Mouse (Mus musculus) midbrain, embryonic 15.5 days (tissue): ENCODE results near the gene Lrrk1. TPM values are rescaled to one million over a fixed set of nuclear protein-coding genes. Genes with fewer than 3 reads are reported as not detected.
A peak's percentile ranks its signal among the peaks of the same experiment; 100 is the strongest.

Experiments
- ATAC-seq: fragments of 200-750 bp; cut with Nextera tagmentation; replicated peaks from 2 replicates; pipeline ENCODE4 v1.8.0; 2017; ENCODE audit warnings: moderate TSS enrichment
- H3K27ac ChIP-seq: fragments of 300-500 bp; sonication (generic); 2 replicates; pipeline ENCODE4 v1.5.1; 2015; ENCODE audit warnings: mild to moderate bottlenecking, inconsistent platforms
- H3K27me3 ChIP-seq: fragments of 300-500 bp; sonication (generic); replicated peaks from 2 replicates; pipeline ENCODE4 v1.6.1; 2015; ENCODE audit warnings: inconsistent platforms
- H3K36me3 ChIP-seq: fragments of 300-500 bp; sonication (generic); replicated peaks from 2 replicates; pipeline ENCODE4 v1.6.1; 2015; ENCODE audit warnings: inconsistent platforms
- H3K4me1 ChIP-seq: fragments of 300-500 bp; sonication (generic); 2 replicates; pipeline ENCODE4 v1.6.1; 2015; ENCODE audit warnings: inconsistent platforms
- H3K4me2 ChIP-seq: fragments of 300-500 bp; sonication (generic); 2 replicates; pipeline ENCODE4 v1.6.1; 2015; ENCODE audit warnings: inconsistent platforms, mild to moderate bottlenecking, moderate library complexity
- H3K4me3 ChIP-seq: fragments of 300-500 bp; sonication (generic); 2 replicates; pipeline ENCODE4 v1.5.1; 2015; ENCODE audit warnings: mild to moderate bottlenecking, inconsistent platforms
- H3K9ac ChIP-seq: fragments of 300-500 bp; sonication (generic); 2 replicates; pipeline ENCODE4 v1.6.1; 2015; ENCODE audit warnings: mild to moderate bottlenecking, inconsistent platforms
- H3K9me3 ChIP-seq: fragments of 300-500 bp; sonication (generic); 2 replicates; pipeline ENCODE4 v1.6.1; 2016; ENCODE audit warnings: inconsistent platforms
- WGBS: fragments of 180-500 bp; shearing (Covaris S2); methylation state at CpG from one replicate; pipeline ENCODE4 v1.1.7; 2015; ENCODE audit warnings: mixed read lengths; 5-methylcytosine and 5-hydroxymethylcytosine counted together
- polyA plus RNA-seq: library from polyadenylated mRNA; unstranded; fragments of >200 nt; fragmentation: Nextera tagmentation; extraction: Ambion mirVana; gene quantifications from 2 replicates; pipeline ENCODE4 v1.2.1, GENCODE M21; 2015

Lrrk1 gene
- polyA plus RNA-seq, 1 experiment from 2014 or later = 3.7 TPM

- Histone ChIP-seq H3K4me1 (peaks cover 10% of the 10 kb centered on the region; the same call in 1 of the 2 replicates), H3K4me2 (no peak overlapping the region), H3K4me3 (no peak overlapping the region), H3K27ac (no peak overlapping the region), H3K27me3 (no peaks in the 10 kb centered on the region), H3K9ac (no peak overlapping the region), H3K9me3 (no peaks in the 10 kb centered on the region), H3K36me3 (no peaks in the 10 kb centered on the region)
- no peak for ATAC-seq
- WGBS = 91% methylated on average over 4 of the region's 4 CpGs
These were observed 37.1 kb downstream of the Lrrk1 start for GRCm38 (mm10) chr7:66351074-66351473.

GRCm38 (mm10) chr7:66349670-66350069, 38.5 kb downstream of the Lrrk1 start:
- no peak for ATAC-seq
- H3K27me3 ChIP-seq = no peaks in the 10 kb centered on the region
- H3K36me3 ChIP-seq = no peaks in the 10 kb centered on the region
- no peak overlapping the region for H3K27ac ChIP-seq
- no peaks in the 10 kb centered on the region for H3K9me3 ChIP-seq
- peaks cover 10% of the 10 kb centered on the region; the same call in 1 of the 2 replicates for H3K4me1 ChIP-seq
- WGBS = 77% methylated on average over 11 of the region's 11 CpGs
- no peak overlapping the region for H3K9ac ChIP-seq
- H3K4me3 ChIP-seq = no peak overlapping the region
- H3K4me2 ChIP-seq = no peak overlapping the region

- Histone ChIP-seq H3K4me1 (peaks cover 10% of the 10 kb centered on the region; the same call in 1 of the 2 replicates), H3K4me3 (no peak overlapping the region), H3K9me3 (no peaks in the 10 kb centered on the region), H3K27ac (no peak overlapping the region), H3K4me2 (no peak overlapping the region), H3K36me3 (no peaks in the 10 kb centered on the region), H3K27me3 (no peaks in the 10 kb centered on the region), H3K9ac (no peak overlapping the region)
- no peak for ATAC-seq
- WGBS = 82% methylated on average over 10 of the region's 10 CpGs
These were observed 39.6 kb downstream of the Lrrk1 start for GRCm38 (mm10) chr7:66348588-66348987.

- ATAC-seq = peak; percentile 80
- WGBS = 47% methylated on average over 9 of the region's 9 CpGs
- Histone ChIP-seq H3K27ac (peak overlapping the region; percentile 33; the same call in 1 of the 2 replicates), H3K27me3 (no peaks in the 10 kb centered on the region), H3K4me2 (peak overlapping the region; percentile 15; the same call in 1 of the 2 replicates), H3K9ac (no peak overlapping the region), H3K4me3 (no peak overlapping the region), H3K9me3 (no peaks in the 10 kb centered on the region), H3K36me3 (no peaks in the 10 kb centered on the region), H3K4me1 (peaks cover 10% of the 10 kb centered on the region; the same call in 1 of the 2 replicates)
These were observed 41.0 kb downstream of the Lrrk1 start for GRCm38 (mm10) chr7:66346959-66347663.

GRCm38 (mm10) chr7:66343307-66343706, 44.8 kb downstream of the Lrrk1 start:
- no peaks in the 10 kb centered on the region for H3K27me3 ChIP-seq
- no peaks in the 10 kb centered on the region for H3K9me3 ChIP-seq
- no peak overlapping the region for H3K4me2 ChIP-seq
- no peaks in the 10 kb centered on the region for H3K36me3 ChIP-seq
- 83% methylated on average over 5 of the region's 5 CpGs for WGBS
- no peak for ATAC-seq
- no peak overlapping the region for H3K9ac ChIP-seq
- no peak overlapping the region for H3K4me3 ChIP-seq
- H3K27ac ChIP-seq = no peak overlapping the region
- H3K4me1 ChIP-seq = peaks cover 10% of the 10 kb centered on the region; the same call in 1 of the 2 replicates

GRCm38 (mm10) chr7:66342831-66343230, 45.3 kb downstream of the Lrrk1 start:
- 75% methylated on average over 6 of the region's 6 CpGs for WGBS
- ATAC-seq = no peak
- no peaks in the 10 kb centered on the region for H3K36me3 ChIP-seq
- H3K4me3 ChIP-seq = no peak overlapping the region
- H3K9me3 ChIP-seq = no peaks in the 10 kb centered on the region
- H3K4me1 ChIP-seq = peaks cover 10% of the 10 kb centered on the region; the same call in 1 of the 2 replicates
- no peak overlapping the region for H3K9ac ChIP-seq
- H3K27me3 ChIP-seq = no peaks in the 10 kb centered on the region
- no peak overlapping the region for H3K27ac ChIP-seq
- H3K4me2 ChIP-seq = no peak overlapping the region

GRCm38 (mm10) chr7:66342323-66342722, 45.8 kb downstream of the Lrrk1 start:
- ATAC-seq = no peak

GRCm38 (mm10) chr7:66340044-66340443, 48.1 kb downstream of the Lrrk1 start:
- Histone ChIP-seq H3K9ac (no peak overlapping the region), H3K36me3 (no peaks in the 10 kb centered on the region), H3K27me3 (no peaks in the 10 kb centered on the region), H3K4me2 (no peak overlapping the region), H3K27ac (no peak overlapping the region), H3K4me1 (no peaks in the 10 kb centered on the region), H3K4me3 (no peak overlapping the region), H3K9me3 (no peaks in the 10 kb centered on the region)
- no peak for ATAC-seq
- WGBS = 66% methylated on average over 3 of the region's 3 CpGs

More at GRCm38 (mm10) chr7:66342323-66342722, 45.8 kb downstream of the Lrrk1 start:
- peaks cover 5% of the 10 kb centered on the region; the same call in 1 of the 2 replicates for H3K4me1 ChIP-seq
- 46% methylated on average over 4 of the region's 4 CpGs for WGBS
- no peak overlapping the region for H3K4me3 ChIP-seq
- H3K9ac ChIP-seq = no peak overlapping the region
- no peaks in the 10 kb centered on the region for H3K36me3 ChIP-seq
- no peak overlapping the region for H3K4me2 ChIP-seq
- H3K9me3 ChIP-seq = no peaks in the 10 kb centered on the region
- H3K27me3 ChIP-seq = no peaks in the 10 kb centered on the region
- no peak overlapping the region for H3K27ac ChIP-seq

GRCm38 (mm10) chr7:66339625-66340024, 48.5 kb downstream of the Lrrk1 start:
- Histone ChIP-seq H3K9ac (no peak overlapping the region), H3K4me2 (no peak overlapping the region), H3K27ac (no peak overlapping the region), H3K9me3 (no peaks in the 10 kb centered on the region), H3K4me1 (no peaks in the 10 kb centered on the region), H3K27me3 (no peaks in the 10 kb centered on the region), H3K36me3 (no peaks in the 10 kb centered on the region), H3K4me3 (no peak overlapping the region)
- ATAC-seq = no peak
- 54% methylated on average over 5 of the region's 5 CpGs for WGBS

GRCm38 (mm10) chr7:66336955-66337354, 51.2 kb downstream of the Lrrk1 start:
- Histone ChIP-seq H3K4me1 (no peaks in the 10 kb centered on the region), H3K9me3 (no peaks in the 10 kb centered on the region), H3K27ac (no peak overlapping the region), H3K4me2 (no peak overlapping the region), H3K4me3 (no peak overlapping the region), H3K36me3 (no peaks in the 10 kb centered on the region), H3K27me3 (no peaks in the 10 kb centered on the region), H3K9ac (no peak overlapping the region)
- no peak for ATAC-seq
- 95% methylated on average over 2 of the region's 2 CpGs for WGBS

GRCm38 (mm10) chr7:66333906-66334500, 54.1 kb downstream of the Lrrk1 start:
- ATAC-seq = no peak
- WGBS = 90% methylated on average over 4 of the region's 4 CpGs

GRCm38 (mm10) chr7:66332340-66332739, 55.8 kb downstream of the Lrrk1 start:
- Histone ChIP-seq H3K9ac (no peak overlapping the region), H3K4me3 (no peak overlapping the region), H3K4me1 (no peaks in the 10 kb centered on the region), H3K4me2 (no peak overlapping the region), H3K27me3 (no peaks in the 10 kb centered on the region), H3K36me3 (no peaks in the 10 kb centered on the region), H3K9me3 (no peaks in the 10 kb centered on the region), H3K27ac (no peak overlapping the region)
- ATAC-seq = no peak
- 90% methylated on average over 8 of the region's 8 CpGs for WGBS

More at GRCm38 (mm10) chr7:66333906-66334500, 54.1 kb downstream of the Lrrk1 start:
- no peak overlapping the region for H3K27ac ChIP-seq
- no peaks in the 10 kb centered on the region for H3K36me3 ChIP-seq
- no peaks in the 10 kb centered on the region for H3K4me1 ChIP-seq
- H3K27me3 ChIP-seq = no peaks in the 10 kb centered on the region
- no peak overlapping the region for H3K4me2 ChIP-seq
- no peaks in the 10 kb centered on the region for H3K9me3 ChIP-seq
- H3K4me3 ChIP-seq = no peak overlapping the region
- no peak overlapping the region for H3K9ac ChIP-seq
